Mouse (Mus musculus) C2C12 (cell line): Measurements from ENCODE around the gene Tlk1.

Source experiments
- CTCF ChIP-seq: IDR thresholded peaks from one replicate; pipeline ENCODE4 v1.5.1; 2011; ENCODE audit not compliant: control insufficient read depth, insufficient read depth, insufficient read length
- MYOD1 ChIP-seq: IDR thresholded peaks from one replicate; pipeline ENCODE4 v1.6.1; 2011; ENCODE audit warnings: low read depth; ENCODE audit not compliant: control insufficient read depth, insufficient read length

DNA sequence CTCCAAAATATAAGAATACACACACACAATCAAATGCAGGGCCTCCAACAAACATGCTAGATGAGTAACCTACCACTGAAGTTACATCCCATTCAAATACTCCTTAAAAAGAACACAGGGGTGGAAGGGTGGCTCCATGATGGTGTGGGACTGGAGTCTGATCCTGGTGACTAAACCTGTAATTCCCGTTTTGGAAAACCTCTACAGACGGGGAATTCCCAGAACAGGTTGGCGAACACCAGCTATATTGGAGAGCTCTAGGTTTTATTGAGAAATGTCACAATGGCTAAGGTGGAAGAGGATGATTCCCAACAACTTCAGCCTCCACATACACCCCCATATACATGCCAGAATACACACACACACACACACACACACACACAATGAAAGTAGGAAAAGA is 14.1 kb downstream of the Tlk1 start:
- TF ChIP-seq CTCF (no peak), MYOD1 (no peak)
